Mouse (Mus musculus): ENCODE measurements around the gene Tti1. TPM values are rescaled to one million over a fixed set of nuclear protein-coding genes. Genes with fewer than 3 reads are reported as not detected.
A peak's percentile ranks its signal among the peaks of the same experiment; 100 is the strongest.

Tti1 gene
- polyA plus RNA-seq (2012): 2.0 and 8.3 TPM in 2 replicates

- no peak for TF ChIP-seq GATA1 (IDR thresholded peaks at IDR 0.05; ENCODE audit: low read length)
These were observed at the start of gene Tti1, which contains the start of gene Rprd1b for GRCm38 (mm10) chr2:158028354-158028863. Gene Tti1, minus strand, starts transcription at chr2:158028433. Gene Rprd1b, plus strand, starts transcription at chr2:158028497.

- no peak for TF ChIP-seq GATA1 (IDR thresholded peaks at IDR 0.05; ENCODE audit: low read length)
These were observed 49.7 kb upstream of the Tti1 start for GRCm38 (mm10) chr2:158077981-158078380.

- TF ChIP-seq GATA1 (IDR thresholded peaks at IDR 0.05; ENCODE audit: low read length): no peak
These were observed 48.5 kb upstream of the Tti1 start for GRCm38 (mm10) chr2:158076690-158077089.

GRCm38 (mm10) chr2:158074835-158075234 is 46.6 kb upstream of the Tti1 start:
- TF ChIP-seq GATA1 (IDR thresholded peaks at IDR 0.05; ENCODE audit: low read length): no peak

GRCm38 (mm10) chr2:158071633-158071995 is 43.4 kb upstream of the Tti1 start:
- no peak for TF ChIP-seq GATA1 (IDR thresholded peaks at IDR 0.05; ENCODE audit: low read length)

GRCm38 (mm10) chr2:158070885-158071632 is 42.8 kb upstream of the Tti1 start:
- no peak for TF ChIP-seq GATA1 (IDR thresholded peaks at IDR 0.05; ENCODE audit: low read length)

GRCm38 (mm10) chr2:158068444-158068971 is 40.3 kb upstream of the Tti1 start:
- TF ChIP-seq GATA1 (IDR thresholded peaks at IDR 0.05; ENCODE audit: low read length): no peak

- TF ChIP-seq GATA1 (IDR thresholded peaks at IDR 0.05; ENCODE audit: low read length): no peak
These were observed 39.1 kb upstream of the Tti1 start for GRCm38 (mm10) chr2:158067260-158067824.

- no peak for TF ChIP-seq GATA1 (IDR thresholded peaks at IDR 0.05; ENCODE audit: low read length)
These were observed 38.2 kb upstream of the Tti1 start for GRCm38 (mm10) chr2:158066456-158066855.

GRCm38 (mm10) chr2:158065064-158065463 is 36.8 kb upstream of the Tti1 start:
- no peak for TF ChIP-seq GATA1 (IDR thresholded peaks at IDR 0.05; ENCODE audit: low read length)

- no peak for TF ChIP-seq GATA1 (IDR thresholded peaks at IDR 0.05; ENCODE audit: low read length)
These were observed 36.4 kb upstream of the Tti1 start for GRCm38 (mm10) chr2:158064571-158065048.

- no peak for TF ChIP-seq GATA1 (IDR thresholded peaks at IDR 0.05; ENCODE audit: low read length)
These were observed 34.8 kb upstream of the Tti1 start for GRCm38 (mm10) chr2:158063036-158063435.

- TF ChIP-seq GATA1 (IDR thresholded peaks at IDR 0.05; ENCODE audit: low read length): peak; percentile 92
These were observed 31.5 kb upstream of the Tti1 start for GRCm38 (mm10) chr2:158059666-158060105.

- TF ChIP-seq GATA1 (IDR thresholded peaks at IDR 0.05; ENCODE audit: low read length): no peak
These were observed 30.3 kb upstream of the Tti1 start for GRCm38 (mm10) chr2:158058534-158058933.

GRCm38 (mm10) chr2:158057030-158057429 is 28.8 kb upstream of the Tti1 start:
- TF ChIP-seq GATA1 (IDR thresholded peaks at IDR 0.05; ENCODE audit: low read length): no peak

- no peak for TF ChIP-seq GATA1 (IDR thresholded peaks at IDR 0.05; ENCODE audit: low read length)
These were observed 26.4 kb upstream of the Tti1 start for GRCm38 (mm10) chr2:158054596-158054995.

Data from G1E-ER4 (cell line).